Mouse (Mus musculus) monocyte, adult 5-6 weeks (primary cell): ENCODE measurements at regions not wholly inside any gene's neighbourhood (a gene's known extent, or its start where the extent isn't known, plus 50 kb on each side); places are given as distances from the start of the nearest gene placed in this dataset.
"Not testable (repeated sequence)": the region's sequence is repeated elsewhere in the genome, so short reads cannot be mapped to it uniquely, and the experiment has no call there.

Experiments used
- ATAC-seq: fragments of 153-309, 156-312 bp; replicated peaks from 2 replicates; pipeline ENCODE4 v1.8.0; 2017; ENCODE audit warnings: mild to moderate bottlenecking; ENCODE audit not compliant: low TSS enrichment, insufficient number of reproducible peaks, severe bottlenecking, poor library complexity, low FRiP score

DNA sequence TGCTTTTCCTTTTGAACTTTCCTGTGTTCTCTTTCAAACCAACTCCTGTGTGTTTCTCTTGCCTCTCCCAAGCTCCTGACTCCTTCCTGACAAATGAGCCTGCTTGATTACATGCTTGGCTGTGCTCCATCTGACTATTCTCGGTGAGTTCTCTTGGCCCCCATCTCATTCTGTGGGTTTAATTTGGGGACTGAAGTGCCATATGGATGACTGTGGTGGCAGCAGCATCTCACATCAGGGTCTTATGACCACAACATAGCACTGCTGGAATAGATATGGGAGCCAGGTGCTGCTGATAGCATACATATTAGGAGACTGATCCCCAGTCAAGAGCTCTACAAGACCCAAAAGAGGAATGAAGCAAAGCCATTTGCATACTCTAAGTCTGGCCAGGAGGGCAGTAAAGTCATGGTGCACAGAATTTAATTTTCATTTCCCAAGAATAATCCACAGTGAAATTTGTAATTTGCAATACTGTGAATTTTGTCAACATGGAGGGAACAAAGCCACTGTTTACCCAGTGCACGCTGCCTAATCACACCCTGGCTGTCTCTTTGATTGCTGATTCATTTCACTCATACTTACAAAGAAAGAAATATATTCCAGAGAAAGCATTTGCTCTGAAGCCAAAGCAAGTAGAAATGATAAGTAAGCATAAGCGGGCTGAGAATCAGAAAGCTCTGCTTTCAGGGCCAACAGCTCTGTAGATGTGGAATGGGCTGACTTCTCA lies 1478.4 kb upstream of the Gm7489 start:
- ATAC-seq = no peak

DNA sequence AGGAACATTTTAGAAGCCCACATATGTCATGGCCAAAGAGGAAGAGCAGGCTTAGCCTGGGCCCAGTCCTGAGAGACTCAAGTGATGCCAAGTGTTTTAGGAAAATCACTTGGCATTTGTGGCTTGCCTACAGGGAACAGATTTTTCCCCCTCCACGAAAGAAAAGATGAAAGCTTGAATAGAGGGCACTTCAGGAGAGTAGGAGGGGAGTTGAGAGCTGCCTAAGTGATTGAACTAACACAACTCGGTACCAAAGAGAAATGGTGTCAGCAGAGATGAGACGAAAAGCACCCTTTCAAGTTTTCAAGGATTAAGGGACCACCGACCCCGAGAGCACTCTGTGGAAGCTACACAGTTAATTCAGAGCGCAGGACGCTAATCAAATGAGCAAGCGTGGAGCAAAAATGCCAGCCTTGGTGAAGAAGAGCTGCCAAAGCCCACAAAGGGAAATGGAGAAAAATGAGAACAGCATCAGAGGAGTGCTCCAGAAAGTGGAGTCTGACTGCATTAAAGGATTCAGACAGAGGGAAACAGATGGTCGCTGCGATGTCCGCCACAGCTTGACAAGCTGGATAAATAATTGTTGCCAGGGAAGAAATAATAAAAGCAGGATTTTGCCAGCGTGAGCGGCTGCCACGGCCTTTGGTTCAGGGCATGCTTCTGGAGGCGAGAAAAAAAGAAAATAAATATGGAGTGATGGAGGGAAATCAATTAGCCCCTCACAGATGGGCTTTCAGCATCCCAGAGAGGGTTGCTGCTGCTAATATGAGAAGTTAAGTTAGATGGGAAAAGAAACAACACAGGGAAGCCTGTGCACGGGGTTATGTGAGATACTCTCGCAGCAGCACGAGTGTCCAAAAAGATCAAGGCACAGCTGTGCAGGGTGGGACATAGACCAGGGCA lies 1471.6 kb upstream of the Gm7489 start:
- ATAC-seq = no peak

DNA sequence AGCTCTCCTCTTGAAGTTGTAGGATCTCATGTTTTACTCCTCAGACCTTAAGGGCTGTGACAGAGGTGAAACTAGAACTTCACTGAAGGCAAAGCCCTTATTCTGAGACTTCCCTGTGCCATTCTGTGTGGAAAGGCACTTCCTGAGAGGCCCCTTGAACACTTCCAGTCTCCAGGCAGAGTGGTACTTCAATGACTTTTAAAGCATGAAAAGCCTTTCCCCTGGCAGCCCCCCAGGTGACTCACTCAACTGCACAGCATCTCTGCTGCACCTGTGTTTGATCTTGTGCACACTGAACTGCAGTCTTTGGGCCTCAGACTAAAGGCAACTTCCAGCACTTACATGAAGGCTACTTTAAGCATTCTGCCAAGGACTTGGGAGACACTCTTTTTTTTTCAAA lies 1458.7 kb upstream of the Gm7489 start:
- no peak for ATAC-seq

DNA sequence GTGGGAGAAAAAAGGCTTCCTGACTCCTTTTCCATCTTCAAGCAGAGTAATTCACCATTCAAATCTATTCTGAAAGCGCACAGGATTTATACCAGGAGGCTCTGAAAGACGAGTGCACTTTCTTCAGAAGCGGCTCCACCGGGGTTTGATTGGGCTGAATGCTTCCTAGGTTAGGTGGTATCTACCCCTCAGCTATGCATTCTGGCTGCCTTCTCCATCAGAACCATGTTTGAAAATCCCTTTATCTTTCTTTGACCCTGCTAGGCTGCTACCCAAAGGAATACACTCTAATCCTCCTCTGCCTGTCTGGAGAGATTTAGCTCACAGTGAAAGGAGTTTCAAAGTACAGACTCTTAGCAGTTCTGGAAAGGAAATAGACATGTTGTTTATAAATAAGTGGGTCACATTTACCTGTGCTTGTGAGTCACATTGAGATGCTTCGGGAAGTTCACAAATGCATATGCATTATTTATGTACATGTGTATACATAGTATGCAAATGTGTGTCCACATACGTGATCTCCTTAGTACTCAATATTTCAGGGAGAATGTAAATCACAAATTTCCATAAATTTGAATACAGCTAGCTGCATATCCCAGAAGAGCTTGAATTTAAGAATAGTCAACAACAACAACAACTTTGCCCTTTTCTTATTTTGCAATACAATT lies 1454.1 kb upstream of the Gm7489 start:
- ATAC-seq = no peak

DNA sequence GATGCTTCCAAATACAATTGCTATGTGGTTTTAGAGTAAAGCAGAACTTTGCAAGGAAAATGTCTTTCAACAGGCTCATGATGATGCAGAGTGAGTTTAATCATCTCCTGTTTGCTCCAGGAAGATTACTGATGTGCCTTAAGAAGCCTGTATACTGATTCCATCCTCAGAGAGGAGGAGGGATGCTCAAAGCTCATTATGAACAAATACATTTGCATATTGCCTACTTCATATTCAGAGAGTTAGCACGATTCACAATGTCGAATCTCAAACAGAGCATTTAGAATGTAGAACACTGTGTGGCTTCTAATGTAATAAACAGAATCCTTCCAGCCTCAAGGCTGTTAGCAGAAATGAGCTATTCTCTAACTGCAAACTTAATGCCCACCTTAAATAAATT lies 1451.1 kb upstream of the Gm7489 start:
- ATAC-seq = no peak

DNA sequence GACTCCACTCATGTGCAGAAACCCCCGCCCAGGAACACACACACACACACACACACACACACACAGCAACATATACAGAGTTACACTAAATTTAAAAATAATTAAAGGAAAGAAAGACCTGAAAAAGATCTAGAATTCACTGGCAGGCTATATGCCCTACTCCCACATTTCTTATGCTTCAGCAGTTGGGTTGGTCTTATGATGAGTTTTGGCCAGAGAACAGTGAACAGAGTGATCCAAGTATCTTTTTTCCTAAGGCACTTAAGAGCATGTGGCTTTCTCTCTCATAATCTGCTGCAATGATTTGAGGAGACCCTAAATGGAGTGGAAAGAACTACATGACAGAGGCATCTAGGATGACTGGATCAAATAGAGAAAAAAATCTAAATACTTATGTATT lies 1446.3 kb upstream of the Gm7489 start:
- ATAC-seq = no peak

DNA sequence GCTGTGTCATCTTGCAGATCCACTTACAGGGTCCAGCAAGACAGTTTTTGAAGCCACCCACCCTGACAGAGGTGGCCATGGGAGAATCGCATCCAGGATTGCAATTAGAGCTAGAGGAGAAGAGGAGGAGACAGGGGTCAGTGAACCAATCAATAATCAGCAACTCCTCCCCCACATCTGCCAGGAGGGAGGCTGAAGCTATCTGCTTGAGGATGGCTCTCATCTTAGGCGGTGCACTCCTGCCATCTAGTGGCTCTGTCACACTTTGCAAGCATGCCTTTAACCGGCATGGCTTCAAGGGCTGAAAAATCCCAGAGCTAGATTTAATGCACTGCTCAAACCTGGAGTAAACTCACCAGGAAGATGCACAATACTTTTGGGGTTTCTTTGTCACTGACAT lies 1425.9 kb upstream of the Gm7489 start:
- no peak for ATAC-seq

DNA sequence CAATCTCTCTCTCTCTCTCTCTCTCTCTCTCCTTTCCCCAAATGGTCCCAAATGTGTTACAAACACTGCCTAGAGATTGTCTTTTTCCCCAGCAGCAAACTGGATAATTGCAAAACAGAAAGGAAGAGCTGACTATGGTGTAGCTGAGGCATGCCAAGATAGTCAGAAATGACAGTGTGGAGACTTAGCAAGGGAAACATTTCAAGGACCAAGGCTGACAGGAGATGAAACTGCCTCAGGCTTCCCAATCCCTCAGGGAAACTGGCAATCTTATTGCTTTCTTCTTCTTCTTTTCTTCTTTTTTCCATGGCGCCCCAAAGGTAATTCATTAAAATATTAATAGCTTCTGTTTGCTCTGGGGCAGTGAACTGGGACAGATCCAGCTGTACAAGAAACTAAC lies 1425.4 kb upstream of the Gm7489 start:
- ATAC-seq = no peak

DNA sequence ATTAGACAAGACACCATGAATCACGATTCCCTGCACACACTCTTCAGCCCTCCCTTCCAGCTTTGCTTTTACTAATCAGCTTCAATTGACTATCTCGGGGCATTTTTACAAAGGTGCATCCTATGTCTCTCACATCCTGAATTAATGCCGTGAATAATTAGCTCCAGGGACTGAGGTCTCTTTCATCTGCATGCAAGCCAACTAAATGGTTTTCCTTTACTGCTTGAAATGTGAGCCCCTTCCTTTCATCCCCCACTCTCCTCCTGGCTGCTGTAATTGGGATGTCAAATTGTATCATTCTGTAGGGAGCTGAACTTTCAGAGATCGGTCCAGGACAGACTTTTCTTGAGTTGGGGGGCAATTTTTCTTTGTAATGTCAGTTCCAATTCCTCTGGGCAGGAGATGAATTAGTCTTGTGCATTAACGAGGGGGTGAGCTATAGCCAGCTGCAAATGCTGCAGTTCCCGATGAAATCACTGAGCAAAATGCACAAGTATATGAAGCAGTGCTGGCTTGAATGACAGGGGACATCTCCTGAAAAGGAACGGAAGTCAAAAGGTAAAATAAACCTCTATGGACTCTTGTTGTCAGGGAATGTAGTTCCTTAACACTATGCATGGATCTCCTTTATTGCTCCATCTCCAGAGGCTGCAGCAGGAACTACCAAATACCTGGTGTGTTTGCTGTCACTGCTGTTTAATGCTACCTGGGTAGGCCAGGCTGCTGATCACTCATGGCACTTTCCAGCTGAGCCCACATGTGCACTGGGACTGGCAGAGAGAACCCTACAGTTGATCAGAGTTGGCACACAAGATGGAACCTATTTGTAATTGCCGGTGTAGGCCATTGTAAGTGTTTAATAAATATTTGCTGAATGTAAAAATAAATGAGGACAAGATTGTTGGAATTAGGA lies 1420.2 kb upstream of the Gm7489 start:
- ATAC-seq = no peak

DNA sequence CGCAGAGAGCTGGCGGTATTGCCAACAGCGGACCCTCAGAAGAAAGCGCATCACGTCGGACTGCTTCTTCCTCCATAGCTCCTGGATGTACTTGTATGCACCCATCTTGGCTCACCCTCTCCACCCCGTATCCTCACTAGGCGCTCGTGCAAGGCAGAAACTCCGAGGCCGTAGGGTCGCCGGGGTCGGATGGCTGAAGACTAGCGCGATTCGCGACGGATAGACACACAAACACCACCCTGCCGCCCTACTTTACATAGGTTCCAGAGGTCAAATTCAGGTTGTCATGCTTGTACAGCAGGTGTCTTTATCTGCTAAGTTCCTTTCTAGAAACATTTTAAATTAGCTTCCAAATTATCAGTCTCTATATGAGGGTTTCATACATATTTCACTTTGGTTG lies 1406.6 kb upstream of the Gm7489 start:
- ATAC-seq = not testable (repeated sequence)

DNA sequence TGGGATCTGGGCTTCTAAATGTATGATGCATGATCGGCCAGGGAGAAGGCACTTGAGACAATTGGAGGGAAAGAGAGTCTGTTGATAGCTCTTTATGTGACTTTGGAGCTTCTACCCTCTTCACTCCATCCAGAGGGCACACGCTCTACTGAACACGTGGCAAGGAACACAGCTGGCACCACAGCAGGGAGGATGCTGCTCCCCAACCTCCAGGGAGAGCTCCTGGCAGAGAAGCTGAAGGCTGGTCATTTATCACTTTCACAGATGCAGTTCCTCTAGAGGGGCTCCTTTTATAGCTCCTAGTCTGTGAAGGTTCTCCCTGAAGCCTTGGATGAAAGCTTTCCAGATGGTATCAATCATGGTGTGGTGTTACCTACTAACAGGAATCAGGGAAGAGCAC lies 1403.9 kb upstream of the Gm7489 start:
- no peak for ATAC-seq

DNA sequence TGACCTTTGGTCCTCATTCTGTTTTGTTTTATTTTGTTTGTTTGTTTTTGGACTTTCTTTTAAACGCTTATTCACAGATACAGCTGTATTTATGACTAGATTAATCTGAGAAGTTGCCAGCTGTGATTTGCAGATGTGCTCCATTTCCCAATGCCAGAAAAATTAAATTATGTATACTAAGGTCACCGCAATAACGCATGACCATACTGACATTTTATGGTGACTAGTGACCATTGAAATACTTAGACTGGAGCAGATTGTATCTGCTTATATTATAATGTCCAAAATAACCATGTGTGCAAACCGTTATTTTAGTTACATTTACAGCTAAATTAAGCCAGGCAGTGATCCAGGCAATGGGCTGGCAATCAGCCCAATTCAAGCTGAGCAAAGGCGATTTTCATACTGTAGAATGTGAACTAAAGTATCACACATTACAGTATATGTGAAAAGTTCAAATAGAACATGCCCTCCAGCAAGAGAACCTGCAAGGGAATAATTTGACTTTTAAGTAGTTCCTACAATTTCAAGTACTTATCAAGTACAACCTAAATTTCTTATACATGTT lies 1401.0 kb upstream of the Gm7489 start:
- no peak for ATAC-seq

DNA sequence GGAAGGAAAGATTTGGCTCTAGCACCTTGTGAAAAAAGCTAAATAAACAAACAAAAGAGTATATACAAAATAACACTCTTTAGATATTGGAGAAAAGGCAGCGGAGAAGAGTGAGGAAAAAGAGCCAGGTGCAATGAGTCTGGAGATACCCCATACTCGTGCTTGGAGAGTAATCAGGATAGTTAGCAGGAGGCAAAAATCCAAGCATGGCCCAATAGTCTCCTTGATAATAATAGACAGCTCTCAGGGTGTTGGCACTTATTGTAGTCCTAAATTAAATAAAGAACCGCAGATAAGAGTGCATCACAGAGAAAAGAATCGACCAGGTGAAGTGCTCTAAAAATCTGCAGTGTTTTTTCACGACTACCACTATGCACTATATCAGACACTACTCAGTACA lies 1400.4 kb upstream of the Gm7489 start:
- ATAC-seq = no peak

DNA sequence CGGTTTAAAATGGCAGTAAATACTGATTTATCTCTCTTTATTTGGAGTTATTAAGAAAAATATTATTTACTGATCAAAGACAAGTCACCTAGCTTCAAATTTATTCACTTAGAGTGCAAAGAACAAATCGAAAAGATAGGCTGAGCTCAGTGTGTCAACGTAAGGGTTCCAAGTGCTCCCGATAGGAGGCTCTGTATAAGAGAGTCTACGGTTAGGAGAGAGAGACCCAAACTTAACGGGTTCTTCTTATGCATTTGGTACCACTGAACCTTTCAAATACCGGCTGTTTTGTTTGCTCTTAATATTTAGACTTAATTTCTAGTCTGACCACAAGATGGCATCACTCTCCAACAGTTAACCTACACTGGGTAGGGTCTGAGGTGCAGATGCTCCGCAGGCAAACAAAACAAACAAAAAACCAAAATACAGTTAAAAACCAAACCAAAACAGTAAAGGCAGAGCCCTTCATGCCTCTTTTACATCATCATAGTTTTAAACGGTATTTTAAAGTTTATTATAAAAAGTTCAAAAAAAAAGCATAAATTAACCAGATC lies 1379.4 kb upstream of the Gm7489 start:
- ATAC-seq = no peak

DNA sequence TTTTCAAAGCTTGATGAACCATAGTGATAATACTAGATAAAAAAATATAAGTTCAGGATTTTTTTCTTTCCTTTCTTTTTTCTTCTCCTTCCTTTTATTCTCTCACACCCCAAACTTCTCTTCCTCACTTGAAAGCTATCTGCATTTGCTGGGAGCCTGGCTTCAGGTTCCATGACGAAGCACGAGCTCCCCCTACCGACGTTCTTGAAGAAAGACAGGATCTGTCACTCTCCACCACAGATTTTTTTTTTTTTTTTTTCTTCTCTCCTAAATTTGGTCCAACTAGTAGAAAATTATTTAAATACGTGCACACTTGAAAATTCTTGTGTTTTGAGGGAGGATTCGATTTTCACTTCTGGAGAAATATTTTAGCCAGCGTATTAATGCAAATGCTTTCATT lies 1377.8 kb upstream of the Gm7489 start:
- ATAC-seq = no peak

DNA sequence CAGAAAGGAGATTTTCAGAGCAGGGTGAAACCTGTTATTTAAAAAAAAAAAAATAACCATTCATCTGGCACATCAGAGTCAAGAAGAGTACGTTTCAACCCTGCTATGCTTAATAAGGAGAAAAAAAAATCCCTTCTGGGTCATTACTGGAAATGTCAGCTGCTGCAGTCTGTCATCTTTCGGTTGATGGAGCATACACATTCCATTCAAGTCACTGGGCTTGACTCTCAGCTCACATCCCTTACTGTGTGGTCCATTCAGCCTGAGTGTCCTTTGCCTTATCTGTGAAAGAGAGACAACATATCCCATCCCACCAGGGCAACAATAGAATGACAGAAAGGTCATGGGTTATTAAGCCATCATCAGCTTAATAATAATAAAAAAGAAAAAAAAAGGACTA lies 1376.1 kb upstream of the Gm7489 start:
- no peak for ATAC-seq

DNA sequence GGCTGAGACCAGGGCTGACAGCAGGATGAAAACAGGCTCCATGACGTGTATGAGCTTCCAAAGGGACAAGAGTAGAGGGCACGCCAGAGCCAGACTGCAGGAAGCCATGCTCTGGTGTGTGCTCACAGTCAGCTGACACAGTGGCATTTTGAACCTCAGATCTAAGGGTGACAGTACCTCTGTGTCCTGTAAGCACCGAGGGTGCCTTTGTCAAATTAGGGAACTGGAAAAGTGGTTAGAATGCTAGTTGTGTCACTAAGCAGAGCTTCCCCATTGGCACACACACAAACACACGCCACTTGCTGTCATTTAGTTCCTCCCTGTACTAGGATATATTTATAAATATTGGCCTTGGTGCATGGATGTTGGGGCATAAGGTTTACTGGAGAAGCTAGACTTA lies 1374.6 kb upstream of the Gm7489 start:
- ATAC-seq = peak; percentile 69; the same call in 1 of the 2 replicates

DNA sequence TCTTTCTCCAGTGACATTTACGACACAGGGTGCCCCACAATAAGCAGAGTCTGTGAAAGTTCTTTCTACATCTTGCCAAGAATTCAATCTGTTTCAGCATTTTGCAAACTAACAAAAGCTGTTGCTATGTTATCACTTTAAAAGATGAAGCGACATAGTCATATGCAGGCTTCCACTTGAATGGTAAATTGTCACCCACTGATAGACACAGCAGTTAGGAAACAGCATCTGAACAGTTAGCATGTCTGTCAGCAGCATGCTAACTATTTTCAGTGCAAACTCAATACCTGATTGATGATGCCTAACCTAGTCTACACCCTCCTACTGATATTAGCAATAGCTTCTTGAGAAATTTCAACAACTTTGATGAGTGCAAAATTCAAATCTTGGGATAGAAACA lies 1348.1 kb upstream of the Gm7489 start:
- no peak for ATAC-seq
